Mouse (Mus musculus) midbrain, embryonic 16.5 days (tissue): ENCODE measurements around the gene Eif4a1. TPM values are rescaled to one million over a fixed set of nuclear protein-coding genes. Genes with fewer than 3 reads are reported as not detected.

ENCODE experiments used
- ATAC-seq: fragments of 200-750 bp; cut with Nextera tagmentation; 2 replicates; pipeline ENCODE4 v1.8.0; 2017; ENCODE audit warnings: moderate TSS enrichment
- H3K27ac ChIP-seq: fragments of 300-500 bp; sonication (generic); 2 replicates; pipeline ENCODE4 v1.5.1; 2014; ENCODE audit warnings: mild to moderate bottlenecking, low read length, mixed read lengths
- H3K27me3 ChIP-seq: fragments of 300-500 bp; sonication (generic); 2 replicates; pipeline ENCODE4 v1.6.1; 2014; ENCODE audit warnings: low read depth, low read length, mixed read lengths; ENCODE audit not compliant: control insufficient read depth, insufficient read depth
- H3K36me3 ChIP-seq: fragments of 300-500 bp; sonication (generic); 2 replicates; pipeline ENCODE4 v1.6.1; 2014; ENCODE audit warnings: mild to moderate bottlenecking, low read length, moderate library complexity, mixed read lengths; ENCODE audit not compliant: control insufficient read depth, insufficient read depth
- H3K4me1 ChIP-seq: fragments of 300-500 bp; sonication (generic); 2 replicates; pipeline ENCODE4 v1.6.1; 2014; ENCODE audit warnings: mild to moderate bottlenecking, low read length, mixed read lengths; ENCODE audit not compliant: control insufficient read depth, insufficient read depth
- H3K4me2 ChIP-seq: fragments of 300-500 bp; sonication (generic); 2 replicates; pipeline ENCODE4 v1.6.1; 2014; ENCODE audit warnings: mild to moderate bottlenecking, low read length, mixed read lengths
- H3K4me3 ChIP-seq: fragments of 300-500 bp; sonication (generic); 2 replicates; pipeline ENCODE4 v1.5.1; 2014; ENCODE audit warnings: low read depth, mild to moderate bottlenecking, low read length, moderate library complexity, mixed read lengths
- H3K9ac ChIP-seq: fragments of 300-500 bp; sonication (generic); 2 replicates; pipeline ENCODE4 v1.6.1; 2014; ENCODE audit warnings: low read depth, low read length, mixed read lengths
- H3K9me3 ChIP-seq: fragments of 300-500 bp; sonication (generic); replicated peaks from 2 replicates; pipeline ENCODE4 v1.6.1; 2014; ENCODE audit warnings: mild to moderate bottlenecking, low read length, mixed read lengths; ENCODE audit not compliant: control insufficient read depth, poor library complexity, severe bottlenecking
- WGBS: fragments of 180-500 bp; shearing (Covaris S2); extraction: QIAGEN DNeasy Blood & Tissue Kit; methylation state at CpG from one replicate; pipeline ENCODE4 v1.1.7; 2014; 5-methylcytosine and 5-hydroxymethylcytosine counted together
- polyA plus RNA-seq: library from polyadenylated mRNA; unstranded; fragments of >200 nt; fragmentation: Nextera tagmentation; extraction: Ambion mirVana; gene quantifications from 2 replicates; pipeline ENCODE4 v1.2.1, GENCODE M21; 2015

Gene Eif4a1
- polyA plus RNA-seq, 1 experiment from 2014 or later = 496 TPM

GRCm38 (mm10) chr11:69684128-69684745, 12.0 kb upstream of the Eif4a1 start:
- no peaks in the 10 kb centered on the region for H3K36me3 ChIP-seq
- ATAC-seq = no peak
- no peaks in the 10 kb centered on the region for H3K9me3 ChIP-seq
- H3K4me2 ChIP-seq = no peak overlapping the region
- peak overlapping the region; percentile 89; the same call in 1 of the 2 replicates for H3K27ac ChIP-seq
- no peak overlapping the region for H3K4me3 ChIP-seq
- H3K9ac ChIP-seq = no peak overlapping the region; the same call in 1 of the 2 replicates
- WGBS = 78% methylated on average over 12 of the region's 12 CpGs
- no peaks in the 10 kb centered on the region for H3K27me3 ChIP-seq
- H3K4me1 ChIP-seq = peaks cover 27% of the 10 kb centered on the region

- H3K9ac ChIP-seq = peak overlapping the region; percentile 70; the same call in 1 of the 2 replicates
- peak overlapping the region; percentile 89 for H3K27ac ChIP-seq
- H3K36me3 ChIP-seq = no peaks in the 10 kb centered on the region
- H3K4me3 ChIP-seq = peak overlapping the region; percentile 29
- H3K9me3 ChIP-seq = no peaks in the 10 kb centered on the region
- no peak for ATAC-seq
- H3K4me1 ChIP-seq = peaks cover 30% of the 10 kb centered on the region
- 83% methylated on average over 7 of the region's 7 CpGs for WGBS
- H3K27me3 ChIP-seq = no peaks in the 10 kb centered on the region
- H3K4me2 ChIP-seq = peak overlapping the region; percentile 93
These were observed 11.4 kb upstream of the Eif4a1 start for GRCm38 (mm10) chr11:69683576-69683975.

- Histone ChIP-seq H3K4me3 (peak overlapping the region; percentile 29), H3K27ac (peak overlapping the region; percentile 89), H3K9me3 (no peaks in the 10 kb centered on the region), H3K9ac (peak overlapping the region; percentile 70), H3K36me3 (no peaks in the 10 kb centered on the region), H3K27me3 (no peaks in the 10 kb centered on the region), H3K4me2 (peak overlapping the region; percentile 93), H3K4me1 (peaks cover 30% of the 10 kb centered on the region)
- ATAC-seq = peak; percentile 47; the same call in 1 of the 2 replicates
- 16% methylated on average over 12 of the region's 12 CpGs for WGBS
These were observed 10.8 kb upstream of the Eif4a1 start for GRCm38 (mm10) chr11:69682840-69683533.

- Histone ChIP-seq H3K9me3 (no peaks in the 10 kb centered on the region), H3K9ac (peak overlapping the region; percentile 80), H3K4me2 (peak overlapping the region; percentile 93), H3K27me3 (no peaks in the 10 kb centered on the region), H3K27ac (peak overlapping the region; percentile 89), H3K4me1 (peaks cover 30% of the 10 kb centered on the region), H3K36me3 (no peaks in the 10 kb centered on the region), H3K4me3 (peak overlapping the region; percentile 67)
- ATAC-seq = peak; percentile 9; the same call in 1 of the 2 replicates
- 26% methylated on average over 24 of the region's 24 CpGs for WGBS
These were observed 10.1 kb upstream of the Eif4a1 start for GRCm38 (mm10) chr11:69682209-69682839.

DNA sequence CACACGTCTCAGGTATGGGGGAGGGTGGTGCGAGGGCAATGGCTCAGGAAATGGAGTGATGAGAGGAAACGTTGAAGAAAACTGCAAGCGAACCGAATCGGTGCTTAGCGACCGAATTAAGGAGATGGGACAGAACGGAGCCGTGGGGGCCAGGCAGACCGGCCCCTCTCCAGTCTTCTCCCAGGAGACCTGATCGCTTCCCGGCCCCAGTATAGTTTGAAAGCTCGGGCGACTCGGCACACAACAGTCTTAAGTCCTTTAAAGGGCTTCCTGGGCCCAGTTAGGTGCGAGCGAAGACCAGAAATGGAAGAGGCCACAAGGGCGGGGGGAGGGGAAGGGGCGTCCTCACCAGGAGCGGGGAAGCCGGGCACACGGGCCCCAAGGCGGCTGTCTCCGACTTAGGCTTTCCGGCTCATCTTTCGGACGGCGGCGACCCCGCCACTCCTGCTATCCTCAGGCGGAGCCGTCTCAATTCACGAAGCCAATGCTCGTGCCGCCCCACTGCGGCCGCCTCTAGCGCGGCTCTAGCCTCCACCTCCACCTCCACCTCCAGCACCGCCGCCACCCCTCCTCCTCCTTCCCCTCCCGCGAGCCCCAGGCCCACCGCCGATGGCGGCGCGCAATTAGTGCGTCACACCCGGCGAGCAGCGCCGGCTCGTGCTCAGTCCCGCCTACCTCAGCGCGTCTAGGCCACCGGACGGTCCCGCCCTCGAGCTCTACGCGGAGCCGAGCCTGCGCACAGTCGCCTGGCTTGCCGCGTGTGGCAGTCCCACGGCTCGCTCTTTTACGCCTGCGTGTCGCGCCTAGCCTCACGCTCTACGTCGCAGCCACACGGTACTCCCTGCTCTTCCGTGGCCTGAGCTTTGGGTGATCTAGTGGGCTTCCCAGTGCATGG, 9.3 kb upstream of the Eif4a1 start, which contains the start of gene Senp3:
TSS of gene Senp3 (minus strand) at position 771 of the 895 bp plus-strand sequence.
- ATAC-seq = peak; percentile 97
- H3K4me3 ChIP-seq = peak within 1 kb of the TSS; percentile 67
- no peaks in the 10 kb centered on the region for H3K9me3 ChIP-seq
- H3K4me2 ChIP-seq = peak within 1 kb of the TSS; percentile 93
- H3K4me1 ChIP-seq = peaks cover 30% of the 10 kb centered on the region
- WGBS = under 1% methylated on average over 78 of the region's 80 CpGs
- H3K27me3 ChIP-seq = no peaks in the 10 kb centered on the region
- peak within 1 kb of the TSS; percentile 89 for H3K27ac ChIP-seq
- peaks cover 2% of the 10 kb centered on the region for H3K36me3 ChIP-seq
- peak within 1 kb of the TSS; percentile 80 for H3K9ac ChIP-seq

DNA sequence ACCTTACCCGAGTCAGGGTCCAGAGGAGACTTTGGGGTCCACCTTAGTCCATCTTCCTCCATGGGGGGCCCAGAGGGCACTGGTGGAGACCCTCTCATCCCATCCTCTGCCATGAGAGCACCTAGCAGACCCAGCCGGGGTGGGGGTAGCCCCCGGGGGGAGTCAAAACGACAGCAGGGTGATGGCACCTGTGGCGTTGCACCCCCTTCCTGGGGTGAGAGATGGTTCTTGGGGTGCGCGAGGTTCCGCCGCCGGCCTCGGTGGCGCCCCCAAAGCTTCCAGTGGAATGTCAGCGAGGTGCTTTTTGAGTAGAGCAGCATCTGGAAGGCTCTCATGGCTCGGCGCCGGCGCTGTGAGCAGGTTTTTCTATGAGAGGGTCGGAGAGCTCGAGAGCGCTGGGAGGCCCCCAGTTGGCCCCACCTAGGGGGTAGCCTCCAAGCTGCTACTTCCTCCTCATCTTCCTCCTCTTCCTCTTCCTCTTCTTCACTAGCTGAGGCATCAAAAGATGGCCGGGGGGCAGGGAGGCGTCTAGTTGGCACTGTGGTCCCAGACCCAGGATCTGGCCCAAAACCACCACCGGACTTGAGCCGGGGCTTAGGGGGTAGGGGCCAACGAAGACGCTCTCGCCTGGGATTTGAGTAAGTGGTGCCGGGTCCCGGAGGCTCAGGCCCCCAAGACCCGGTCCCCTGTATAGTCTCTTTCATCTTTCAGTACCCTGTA, 8.1 kb upstream of the Eif4a1 start:
- H3K36me3 ChIP-seq = peaks cover 15% of the 10 kb centered on the region
- no peak for ATAC-seq
- no peaks in the 10 kb centered on the region for H3K9me3 ChIP-seq
- 88% methylated on average over 26 of the region's 30 CpGs for WGBS
- no peaks in the 10 kb centered on the region for H3K27me3 ChIP-seq
- H3K27ac ChIP-seq = no peak overlapping the region
- H3K4me3 ChIP-seq = peak overlapping the region; percentile 67
- peaks cover 30% of the 10 kb centered on the region for H3K4me1 ChIP-seq
- peak overlapping the region; percentile 93 for H3K4me2 ChIP-seq
- no peak overlapping the region; the same call in 1 of the 2 replicates for H3K9ac ChIP-seq

DNA sequence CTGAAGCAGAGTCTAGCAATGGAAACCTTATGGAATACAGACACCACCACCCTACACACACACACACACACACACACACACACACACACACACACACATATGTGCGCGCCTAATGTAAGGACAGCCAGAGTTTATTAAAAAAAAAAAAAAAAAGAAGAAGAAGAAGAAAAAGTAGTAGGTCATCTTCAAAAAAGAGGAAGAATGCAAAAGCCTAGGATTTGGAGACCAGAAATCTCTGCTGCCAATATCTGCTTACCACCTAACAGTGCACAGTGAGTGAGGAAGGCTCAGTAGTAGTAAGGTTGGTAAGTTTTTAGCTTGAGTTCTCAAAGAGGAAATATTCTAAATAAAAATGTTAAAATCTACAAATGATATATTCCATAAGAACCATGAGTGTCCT, 6.9 kb upstream of the Eif4a1 start:
- Histone ChIP-seq H3K9me3 (no peaks in the 10 kb centered on the region), H3K9ac (no peak overlapping the region), H3K27ac (no peak overlapping the region), H3K4me1 (peaks cover 30% of the 10 kb centered on the region), H3K4me3 (no peak overlapping the region), H3K27me3 (no peaks in the 10 kb centered on the region), H3K4me2 (no peak overlapping the region), H3K36me3 (peaks cover 21% of the 10 kb centered on the region)
- WGBS = 100% methylated on average over 2 of the region's 2 CpGs
- no peak for ATAC-seq

GRCm38 (mm10) chr11:69671726-69672124, 498 bp downstream of the Eif4a1 start:
- peak; percentile 36 for ATAC-seq
- Histone ChIP-seq H3K36me3 (peaks cover 41% of the 10 kb centered on the region), H3K4me2 (peak overlapping the region; percentile 95), H3K4me3 (peak overlapping the region; percentile 97), H3K27me3 (no peaks in the 10 kb centered on the region), H3K9ac (peak overlapping the region; percentile 99), H3K27ac (peak overlapping the region; percentile 98), H3K9me3 (no peaks in the 10 kb centered on the region), H3K4me1 (peaks cover 25% of the 10 kb centered on the region)
- under 1% methylated on average over 43 of the region's 43 CpGs for WGBS
